Mouse (Mus musculus): ENCODE results near the gene Pkp2.

DNA sequence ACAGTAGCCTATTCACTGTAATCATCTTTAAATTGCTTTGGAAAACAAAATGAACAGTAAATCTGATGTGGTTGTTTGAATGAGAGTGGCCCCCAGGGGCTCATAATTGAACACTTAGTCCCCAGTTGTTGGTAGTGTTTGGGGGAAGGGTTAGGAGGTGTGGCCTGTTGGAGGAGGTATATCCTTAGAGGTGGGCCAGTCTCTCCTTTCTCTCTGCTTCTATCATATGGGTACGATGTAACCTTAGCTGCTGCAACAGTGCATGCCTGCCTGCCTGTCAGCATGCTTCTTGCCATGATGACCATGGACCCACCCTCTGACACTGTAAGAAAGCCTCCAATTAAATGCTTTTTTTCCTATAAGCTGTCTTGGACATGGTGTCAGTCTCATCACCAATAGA, 9.5 kb downstream of the Pkp2 start:
- no peak for TF ChIP-seq POLR2A (IDR thresholded peaks at IDR 0.05; ENCODE audit: low read depth, low read length)
- TF ChIP-seq CTCF (conservative IDR thresholded peaks at IDR 0.05 in 1 of 2, IDR thresholded peaks at IDR 0.05 in 1 of 2; ENCODE audit: low read depth in 2 of 2, low read length in 2 of 2): no peak
- no peak for TF ChIP-seq HCFC1 (IDR thresholded peaks at IDR 0.05; ENCODE audit: low read depth, low read length)
- TF ChIP-seq EP300 (IDR thresholded peaks at IDR 0.05; ENCODE audit: low read length): no peak
- no peak for TF ChIP-seq ZNF384 (IDR thresholded peaks at IDR 0.05; ENCODE audit: low read depth, low read length)
- no peak for TF ChIP-seq MAX (IDR thresholded peaks at IDR 0.05; ENCODE audit: low read length)
